Comparison of ENCODE assay signal across 15 mouse cellular contexts in genomic region chr7:101964551-101964950, GRCm38 (mm10). TPM values are rescaled to one million over a fixed set of nuclear protein-coding genes. Genes with fewer than 3 reads are reported as not detected.
DNase-seq lines count a peak whose midpoint lies in the region; ATAC-seq and TF ChIP-seq lines count a peak whose summit lies in the region.
"Had no signal": no experiment of that assay in that cellular context is flagged by ENCODE, and none has a peak within 500 bp of the region (broad histone marks: within the 10 kb centered on the region; RNA-seq: fewer than 3 reads in every experiment).

No protein-coding gene starts in this region.

- no peak for TF ChIP-seq POLR2A in small intestine, adult 2 months (IDR thresholded peaks at IDR 0.05; ENCODE audit: low read depth, low read length)

- 0 out of 2 replicates have a peak overlapping the region, but pooled peaks have one; percentile 14 for H3K9ac ChIP-seq in heart, embryonic 13.5 days
- no peak overlapping the region for H3K9ac ChIP-seq in kidney, embryonic 16.5 days (replicated peaks; ENCODE audit: low read length)
- no peak overlapping the region for H3K9ac ChIP-seq in forebrain, postnatal 0 days
- H3K9ac ChIP-seq: embryonic facial prominence, embryonic 13.5 days; hindbrain, embryonic 14.5 days had no signal

- H3K27ac ChIP-seq in heart, embryonic 13.5 days (replicated peaks): no peak overlapping the region
- no peak overlapping the region for H3K27ac ChIP-seq in kidney, embryonic 16.5 days (ENCODE audit: low read length)
- peak overlapping the region; percentile 85 for H3K27ac ChIP-seq in small intestine, adult 2 months (ENCODE audit: insufficient read depth, low read depth, low read length)
- H3K27ac ChIP-seq in forebrain, postnatal 0 days (ENCODE audit: low read depth, low read length): no peak overlapping the region
- no peak overlapping the region for H3K27ac ChIP-seq in embryonic facial prominence, embryonic 10.5 days (replicated peaks)
- H3K27ac ChIP-seq: embryonic facial prominence, embryonic 13.5 days; hindbrain, embryonic 14.5 days had no signal

- WGBS in heart, embryonic 13.5 days: 84% methylated on average over 4 of the region's 4 CpGs
- WGBS in kidney, embryonic 16.5 days: 80% methylated on average over 4 of the region's 4 CpGs
- 62% methylated on average over 4 of the region's 4 CpGs for WGBS in small intestine, adult 2 months
- 92% methylated on average over 4 of the region's 4 CpGs for WGBS in forebrain, postnatal 0 days
- 91% methylated on average over 4 of the region's 4 CpGs for WGBS in embryonic facial prominence, embryonic 10.5 days

- H3K4me3 ChIP-seq in heart, embryonic 13.5 days: no peak overlapping the region
- H3K4me3 ChIP-seq in kidney, embryonic 16.5 days (ENCODE audit: low read length): no peak overlapping the region
- H3K4me3 ChIP-seq in small intestine, adult 2 months (ENCODE audit: low read depth, low read length): no peak overlapping the region
- H3K4me3 ChIP-seq in forebrain, postnatal 0 days (ENCODE audit: low read depth, low read length): no peak overlapping the region
- no peak overlapping the region for H3K4me3 ChIP-seq in embryonic facial prominence, embryonic 10.5 days
- H3K4me3 ChIP-seq: embryonic facial prominence, embryonic 13.5 days had no signal

- H3K4me2 ChIP-seq in heart, embryonic 13.5 days: no peak overlapping the region
- no peak overlapping the region for H3K4me2 ChIP-seq in kidney, embryonic 16.5 days (replicated peaks; ENCODE audit: low read depth, low read length)
- H3K4me2 ChIP-seq in forebrain, postnatal 0 days (ENCODE audit: low read depth): no peak overlapping the region
- H3K4me2 ChIP-seq: embryonic facial prominence, embryonic 13.5 days; heart, embryonic 11.5 days; hindbrain, embryonic 14.5 days had no signal

- ATAC-seq in heart, embryonic 13.5 days (ENCODE audit: extremely low read depth, insufficient number of reproducible peaks, low FRiP score, low TSS enrichment): no peak
- ATAC-seq in kidney, embryonic 16.5 days (ENCODE audit: low FRiP score, low TSS enrichment): 0 out of 2 replicates have a peak, but pooled peaks have one; percentile 60
- no peak for ATAC-seq in forebrain, postnatal 0 days

- intact Hi-C loops in heart, postnatal 36 days (cut with DNase I): no loop called here

- H3K9me3 ChIP-seq in heart, embryonic 13.5 days: no peaks in the 10 kb centered on the region
- H3K9me3 ChIP-seq in kidney, embryonic 16.5 days (ENCODE audit: low read length): no peaks in the 10 kb centered on the region
- no peaks in the 10 kb centered on the region for H3K9me3 ChIP-seq in forebrain, postnatal 0 days (ENCODE audit: low read length)
- H3K9me3 ChIP-seq in embryonic facial prominence, embryonic 10.5 days: no peaks in the 10 kb centered on the region
- H3K9me3 ChIP-seq: embryonic facial prominence, embryonic 13.5 days had no signal

- DNase-seq in heart, postnatal 36 days: no peak
- DNase-seq in adrenal gland, postnatal 36 days: peak; percentile 48 to 55
- no peak for DNase-seq in ovary, postnatal 10 days (ENCODE audit: low spot score)
- DNase-seq in forebrain, postnatal 0 days: no peak
- no peak for DNase-seq in embryonic facial prominence, embryonic 10.5 days (ENCODE audit: low spot score)
- DNase-seq: cerebellum, adult 18-20 months; lung, postnatal 14 days had no signal

- TF ChIP-seq CTCF in small intestine, adult 2 months (IDR thresholded peaks at IDR 0.05; ENCODE audit: extremely low read depth, insufficient read length, insufficient replicate concordance, low read depth, low read length): no peak
- TF ChIP-seq CTCF in forebrain, postnatal 0 days (IDR thresholded peaks at IDR 0.05; ENCODE audit: low read depth): no peak

- peaks cover 50% of the 10 kb centered on the region for H3K4me1 ChIP-seq in heart, embryonic 13.5 days
- H3K4me1 ChIP-seq in kidney, embryonic 16.5 days (ENCODE audit: insufficient read depth, low read length): peaks cover 11% of the 10 kb centered on the region
- peaks cover 8% of the 10 kb centered on the region for H3K4me1 ChIP-seq in small intestine, adult 2 months (ENCODE audit: control insufficient read depth, insufficient read depth, insufficient read length, low read length)
- H3K4me1 ChIP-seq in forebrain, postnatal 0 days (ENCODE audit: insufficient read depth): peaks cover 7% of the 10 kb centered on the region; the same call in 1 of the 2 replicates
- peaks cover 22% of the 10 kb centered on the region for H3K4me1 ChIP-seq in embryonic facial prominence, embryonic 10.5 days

- no peaks in the 10 kb centered on the region for H3K27me3 ChIP-seq in heart, embryonic 13.5 days (replicated peaks)
- H3K27me3 ChIP-seq in kidney, embryonic 16.5 days (ENCODE audit: insufficient read depth, low read length): no peaks in the 10 kb centered on the region
- no peaks in the 10 kb centered on the region for H3K27me3 ChIP-seq in small intestine, adult 2 months (ENCODE audit: control insufficient read depth, insufficient read depth, low read length)
- no peaks in the 10 kb centered on the region for H3K27me3 ChIP-seq in forebrain, postnatal 0 days (ENCODE audit: insufficient read depth, low read length)
- no peaks in the 10 kb centered on the region for H3K27me3 ChIP-seq in embryonic facial prominence, embryonic 10.5 days (replicated peaks; ENCODE audit: low read depth, poor library complexity, severe bottlenecking)
- H3K27me3 ChIP-seq: embryonic facial prominence, embryonic 13.5 days had no signal

- no peaks in the 10 kb centered on the region for H3K36me3 ChIP-seq in heart, embryonic 13.5 days
- H3K36me3 ChIP-seq in kidney, embryonic 16.5 days (ENCODE audit: insufficient read depth, low read length): no peaks in the 10 kb centered on the region
- no peaks in the 10 kb centered on the region for H3K36me3 ChIP-seq in small intestine, adult 2 months (ENCODE audit: control insufficient read depth, insufficient read depth, low read length)
- no peaks in the 10 kb centered on the region for H3K36me3 ChIP-seq in forebrain, postnatal 0 days (ENCODE audit: insufficient read depth)
- H3K36me3 ChIP-seq in embryonic facial prominence, embryonic 10.5 days (replicated peaks): no peaks in the 10 kb centered on the region
- H3K36me3 ChIP-seq: embryonic facial prominence, embryonic 13.5 days had no signal

RNA-seq across cellular contexts. Expression of gene Numa1, which starts 30.6 kb away (rescaled TPM):
- polyA plus RNA-seq in heart, embryonic 13.5 days (2015; fragmentation: Nextera tagmentation; extraction: Ambion mirVana): 39.7 and 41.7 TPM in 2 replicates
- total RNA-seq in heart, postnatal 36 days (2021): 10 to 100 TPM; 97.8 to 98.6 TPM
- 100 to 1,000 TPM; 153 to 161 TPM for total RNA-seq in adrenal gland, postnatal 36 days (2021)
- 72.1 and 75.6 TPM in 2 replicates for polyA plus RNA-seq in kidney, embryonic 16.5 days (2015; fragmentation: Nextera tagmentation; extraction: Ambion mirVana)
- polyA plus RNA-seq in small intestine, adult 2 months (2012; rRNA removed): 43.1 and 63.1 TPM in 2 replicates
- total RNA-seq in forebrain, postnatal 0 days (2014; rRNA removed): 58.3 and 74.2 TPM in 2 replicates
- polyA plus RNA-seq in forebrain, postnatal 0 days (2015; fragmentation: Nextera tagmentation; extraction: Ambion mirVana): 18.1 and 24.3 TPM in 2 replicates
- 110 and 113 TPM in 2 replicates for polyA plus RNA-seq in embryonic facial prominence, embryonic 10.5 days (2016; fragmentation: Nextera tagmentation; extraction: Ambion mirVana)

RNA-seq across cellular contexts. Expression of gene Lrrc51, which starts 30.9 kb away (rescaled TPM):
- polyA plus RNA-seq in heart, embryonic 13.5 days (2015; fragmentation: Nextera tagmentation; extraction: Ambion mirVana): 4.1 and 5.1 TPM in 2 replicates
- total RNA-seq in heart, postnatal 36 days (2021): 1 to 10 TPM; 3.6 to 5.2 TPM
- total RNA-seq in adrenal gland, postnatal 36 days (2021): 10 to 100 TPM; 13.8 to 14.9 TPM
- 10.8 and 13.9 TPM in 2 replicates for polyA plus RNA-seq in kidney, embryonic 16.5 days (2015; fragmentation: Nextera tagmentation; extraction: Ambion mirVana)
- polyA plus RNA-seq in small intestine, adult 2 months (2012; rRNA removed): 2.8 and 3.4 TPM in 2 replicates
- total RNA-seq in forebrain, postnatal 0 days (2014; rRNA removed): 4.8 and 5.4 TPM in 2 replicates
- polyA plus RNA-seq in forebrain, postnatal 0 days (2015; fragmentation: Nextera tagmentation; extraction: Ambion mirVana): 9.1 and 10.6 TPM in 2 replicates
- 9.4 and 9.7 TPM in 2 replicates for polyA plus RNA-seq in embryonic facial prominence, embryonic 10.5 days (2016; fragmentation: Nextera tagmentation; extraction: Ambion mirVana)

RNA-seq across cellular contexts. Expression of gene Il18bp, which starts 53.9 kb away (rescaled TPM):
- polyA plus RNA-seq in heart, embryonic 13.5 days (2015; fragmentation: Nextera tagmentation; extraction: Ambion mirVana): 1.5 and 1.9 TPM in 2 replicates
- 1 to 10 TPM; 7.3 to 8.6 TPM for total RNA-seq in heart, postnatal 36 days (2021)
- 1 to 10 TPM; 7.6 to 9.6 TPM for total RNA-seq in adrenal gland, postnatal 36 days (2021)
- 3.0 and 3.3 TPM in 2 replicates for polyA plus RNA-seq in kidney, embryonic 16.5 days (2015; fragmentation: Nextera tagmentation; extraction: Ambion mirVana)
- polyA plus RNA-seq in small intestine, adult 2 months (2012; rRNA removed): 6.2 and 11.2 TPM in 2 replicates
- 9.5 and 11.2 TPM in 2 replicates for total RNA-seq in forebrain, postnatal 0 days (2014; rRNA removed)
- 1.7 and 2.8 TPM in 2 replicates for polyA plus RNA-seq in forebrain, postnatal 0 days (2015; fragmentation: Nextera tagmentation; extraction: Ambion mirVana)
- 3.0 and 3.4 TPM in 2 replicates for polyA plus RNA-seq in embryonic facial prominence, embryonic 10.5 days (2016; fragmentation: Nextera tagmentation; extraction: Ambion mirVana)

RNA-seq across cellular contexts. Expression of gene Tomt, which starts 58.4 kb away (rescaled TPM):
- polyA plus RNA-seq in heart, embryonic 13.5 days (2015; fragmentation: Nextera tagmentation; extraction: Ambion mirVana): 0.10 and 0.27 TPM in 2 replicates
- total RNA-seq in heart, postnatal 36 days (2021): not detected
- not detected for total RNA-seq in adrenal gland, postnatal 36 days (2021)
- polyA plus RNA-seq in kidney, embryonic 16.5 days (2015; fragmentation: Nextera tagmentation; extraction: Ambion mirVana): 0.33 and 0.59 TPM in 2 replicates
- 0.03 TPM in 1 of 2 replicates, not detected in the other for polyA plus RNA-seq in small intestine, adult 2 months (2012; rRNA removed)
- not detected in 2 replicates for total RNA-seq in forebrain, postnatal 0 days (2014; rRNA removed)
- polyA plus RNA-seq in forebrain, postnatal 0 days (2015; fragmentation: Nextera tagmentation; extraction: Ambion mirVana): 0.27 and 0.34 TPM in 2 replicates
- polyA plus RNA-seq in embryonic facial prominence, embryonic 10.5 days (2016; fragmentation: Nextera tagmentation; extraction: Ambion mirVana): 0.59 and 0.72 TPM in 2 replicates
- total RNA-seq: left cerebral cortex, postnatal 10 days; monocyte, adult 5-6 weeks had no signal

RNA-seq across cellular contexts. Expression of gene Lamtor1, which starts 58.8 kb away (rescaled TPM):
- polyA plus RNA-seq in heart, embryonic 13.5 days (2015; fragmentation: Nextera tagmentation; extraction: Ambion mirVana): 140 and 155 TPM in 2 replicates
- 100 to 1,000 TPM; 110 to 111 TPM for total RNA-seq in heart, postnatal 36 days (2021)
- 100 to 1,000 TPM in 1 of 2 experiments, 10 to 100 TPM in 1; 99.1 to 110 TPM for total RNA-seq in adrenal gland, postnatal 36 days (2021)
- 174 and 183 TPM in 2 replicates for polyA plus RNA-seq in kidney, embryonic 16.5 days (2015; fragmentation: Nextera tagmentation; extraction: Ambion mirVana)
- polyA plus RNA-seq in small intestine, adult 2 months (2012; rRNA removed): 117 and 177 TPM in 2 replicates
- total RNA-seq in forebrain, postnatal 0 days (2014; rRNA removed): 96.3 and 105 TPM in 2 replicates
- polyA plus RNA-seq in forebrain, postnatal 0 days (2015; fragmentation: Nextera tagmentation; extraction: Ambion mirVana): 176 and 205 TPM in 2 replicates
- polyA plus RNA-seq in embryonic facial prominence, embryonic 10.5 days (2016; fragmentation: Nextera tagmentation; extraction: Ambion mirVana): 159 and 168 TPM in 2 replicates

Comparison
In these comparisons a context has a peak if more than half of its experiments do, and no peak if none do; other contexts are left out.
1. DNase-seq: peak in adrenal gland, postnatal 36 days (2 of 2); none in heart, postnatal 36 days (0 of 2), ovary, postnatal 10 days (single experiment), forebrain, postnatal 0 days (single experiment) and embryonic facial prominence, embryonic 10.5 days (single experiment).